ENCODE assay signal across 22 mouse cellular contexts in the genomic region with DNA sequence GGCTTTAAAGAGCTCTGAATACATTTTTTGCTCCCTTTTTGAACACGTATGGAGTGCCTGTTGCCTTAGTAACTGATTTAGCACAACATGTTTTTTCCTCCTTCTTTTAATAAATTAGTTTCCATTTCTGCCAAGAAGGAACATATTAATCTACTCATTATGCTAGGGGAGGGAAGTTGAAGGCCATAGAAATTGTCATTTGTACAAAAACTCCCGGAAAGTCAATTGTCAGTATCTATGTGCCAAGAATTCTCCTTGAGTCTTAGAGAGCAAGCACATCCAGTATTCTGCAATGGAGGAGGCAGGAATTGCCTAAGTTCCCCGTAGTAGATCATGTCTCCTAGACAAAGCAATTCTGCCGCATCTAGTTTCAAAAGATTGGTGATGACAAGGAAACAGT.
DNase-seq lines count a peak whose midpoint lies in the region; ATAC-seq and TF ChIP-seq lines count a peak whose summit lies in the region.
"Had no signal": no experiment of that assay in that cellular context is flagged by ENCODE, and none has a peak within 500 bp of the region (broad histone marks: within the 10 kb centered on the region; RNA-seq: fewer than 3 reads in every experiment).

No protein-coding gene starts in this region.

- 0 out of 2 replicates have a peak, but pooled peaks cover 2% of the 10 kb centered on the region for H3K4me1 ChIP-seq in forebrain, embryonic 14.5 days (ENCODE audit: control insufficient read depth, insufficient read depth, low read length)
- no peaks in the 10 kb centered on the region for H3K4me1 ChIP-seq in forebrain, embryonic 11.5 days (replicated peaks; ENCODE audit: control insufficient read depth, insufficient read depth, low read length)
- H3K4me1 ChIP-seq in forebrain, postnatal 0 days (ENCODE audit: insufficient read depth) = no peaks in the 10 kb centered on the region; the same call in 1 of the 2 replicates
- peaks cover 4% of the 10 kb centered on the region for H3K4me1 ChIP-seq in forebrain, embryonic 13.5 days
- H3K4me1 ChIP-seq in liver, postnatal 0 days (ENCODE audit: insufficient read depth) = no peaks in the 10 kb centered on the region
- no peaks in the 10 kb centered on the region for H3K4me1 ChIP-seq in liver, embryonic 11.5 days (replicated peaks; ENCODE audit: control insufficient read depth, insufficient read depth, low read length)

- no peak for TF ChIP-seq POLR2A in brain, embryonic 14.5 days (IDR thresholded peaks at IDR 0.05; ENCODE audit: borderline replicate concordance, extremely low read depth, insufficient read depth, insufficient read length, poor library complexity, severe bottlenecking)

- H3K4me2 ChIP-seq in forebrain, embryonic 14.5 days (ENCODE audit: low read length) = no peak overlapping the region
- H3K4me2 ChIP-seq in forebrain, embryonic 11.5 days (ENCODE audit: low read depth, low read length, severe bottlenecking) = no peak overlapping the region
- H3K4me2 ChIP-seq in forebrain, postnatal 0 days (ENCODE audit: low read depth) = no peak overlapping the region
- H3K4me2 ChIP-seq in forebrain, embryonic 13.5 days = no peak overlapping the region
- H3K4me2 ChIP-seq in liver, postnatal 0 days (ENCODE audit: low read depth, low read length) = no peak overlapping the region
- no peak overlapping the region for H3K4me2 ChIP-seq in liver, embryonic 11.5 days
- H3K4me2 ChIP-seq: heart, embryonic 12.5 days; heart, embryonic 15.5 days; hindbrain, embryonic 13.5 days had no signal

- H3K9ac ChIP-seq in forebrain, embryonic 14.5 days (ENCODE audit: low read length) = no peak overlapping the region
- H3K9ac ChIP-seq in forebrain, embryonic 11.5 days (ENCODE audit: low read length) = no peak overlapping the region
- no peak overlapping the region for H3K9ac ChIP-seq in forebrain, postnatal 0 days
- H3K9ac ChIP-seq in forebrain, embryonic 13.5 days = no peak overlapping the region
- no peak overlapping the region for H3K9ac ChIP-seq in liver, postnatal 0 days (replicated peaks)
- no peak overlapping the region for H3K9ac ChIP-seq in liver, embryonic 11.5 days (ENCODE audit: low read depth, low read length)
- H3K9ac ChIP-seq: heart, embryonic 12.5 days; heart, embryonic 15.5 days; hindbrain, embryonic 13.5 days had no signal

- H3K27ac ChIP-seq in forebrain, embryonic 14.5 days (ENCODE audit: low read depth, low read length) = no peak overlapping the region
- H3K27ac ChIP-seq in forebrain, embryonic 11.5 days (ENCODE audit: low read depth, low read length) = no peak overlapping the region
- no peak overlapping the region for H3K27ac ChIP-seq in forebrain, postnatal 0 days (ENCODE audit: low read depth, low read length)
- H3K27ac ChIP-seq in forebrain, embryonic 13.5 days = no peak overlapping the region
- H3K27ac ChIP-seq in liver, postnatal 0 days (ENCODE audit: low read depth) = no peak overlapping the region
- H3K27ac ChIP-seq in liver, embryonic 11.5 days (ENCODE audit: low read depth, low read length) = no peak overlapping the region
- H3K27ac ChIP-seq: heart, embryonic 15.5 days; hindbrain, embryonic 10.5 days; hindbrain, embryonic 13.5 days had no signal

- H3K4me3 ChIP-seq in forebrain, embryonic 14.5 days (ENCODE audit: low read depth, low read length) = no peak overlapping the region
- no peak overlapping the region for H3K4me3 ChIP-seq in forebrain, embryonic 11.5 days (ENCODE audit: low read depth, low read length)
- no peak overlapping the region for H3K4me3 ChIP-seq in forebrain, postnatal 0 days (ENCODE audit: low read depth, low read length)
- H3K4me3 ChIP-seq in forebrain, embryonic 13.5 days = no peak overlapping the region
- no peak overlapping the region for H3K4me3 ChIP-seq in liver, postnatal 0 days (ENCODE audit: low read depth, low read length)
- no peak overlapping the region for H3K4me3 ChIP-seq in liver, embryonic 11.5 days (ENCODE audit: low read depth, low read length)
- H3K4me3 ChIP-seq: heart, embryonic 12.5 days; heart, embryonic 15.5 days; hindbrain, embryonic 10.5 days; hindbrain, embryonic 13.5 days had no signal

- TF ChIP-seq CTCF in forebrain, postnatal 0 days (IDR thresholded peaks at IDR 0.05; ENCODE audit: low read depth) = no peak
- TF ChIP-seq CTCF in liver, postnatal 0 days (IDR thresholded peaks at IDR 0.05; ENCODE audit: low read depth) = no peak
- no peak for TF ChIP-seq CTCF in brain, embryonic 14.5 days (IDR thresholded peaks at IDR 0.05; ENCODE audit: borderline replicate concordance, extremely low read depth, insufficient read depth, insufficient read length)

- no peaks in the 10 kb centered on the region for H3K27me3 ChIP-seq in forebrain, embryonic 14.5 days (replicated peaks; ENCODE audit: control insufficient read depth, insufficient read depth, low read length)
- no peaks in the 10 kb centered on the region for H3K27me3 ChIP-seq in forebrain, embryonic 11.5 days (ENCODE audit: control insufficient read depth, insufficient read depth, low read length)
- no peaks in the 10 kb centered on the region for H3K27me3 ChIP-seq in forebrain, postnatal 0 days (ENCODE audit: insufficient read depth, low read length)
- no peaks in the 10 kb centered on the region for H3K27me3 ChIP-seq in forebrain, embryonic 13.5 days
- no peaks in the 10 kb centered on the region for H3K27me3 ChIP-seq in liver, postnatal 0 days (ENCODE audit: insufficient read depth, low read length)
- H3K27me3 ChIP-seq in liver, embryonic 11.5 days (replicated peaks; ENCODE audit: control insufficient read depth, insufficient read depth, low read length) = no peaks in the 10 kb centered on the region
- H3K27me3 ChIP-seq: heart, embryonic 12.5 days; heart, embryonic 15.5 days; hindbrain, embryonic 13.5 days had no signal

- H3K36me3 ChIP-seq in forebrain, embryonic 14.5 days (ENCODE audit: control insufficient read depth, insufficient read depth, low read length) = no peaks in the 10 kb centered on the region
- H3K36me3 ChIP-seq in forebrain, embryonic 11.5 days (ENCODE audit: control insufficient read depth, insufficient read depth, low read length) = no peaks in the 10 kb centered on the region
- no peaks in the 10 kb centered on the region for H3K36me3 ChIP-seq in forebrain, postnatal 0 days (ENCODE audit: insufficient read depth)
- H3K36me3 ChIP-seq in forebrain, embryonic 13.5 days (ENCODE audit: poor library complexity, severe bottlenecking) = no peaks in the 10 kb centered on the region
- no peaks in the 10 kb centered on the region for H3K36me3 ChIP-seq in liver, postnatal 0 days (replicated peaks; ENCODE audit: insufficient read depth, low read length)
- H3K36me3 ChIP-seq in liver, embryonic 11.5 days (ENCODE audit: control insufficient read depth, insufficient read depth, low read length) = no peaks in the 10 kb centered on the region
- H3K36me3 ChIP-seq: heart, embryonic 15.5 days; hindbrain, embryonic 10.5 days; hindbrain, embryonic 13.5 days had no signal

- DNase-seq in forebrain, embryonic 14.5 days (ENCODE audit: low spot score) = peak; percentile 24
- no peak for DNase-seq in forebrain, embryonic 11.5 days (ENCODE audit: low spot score)
- DNase-seq in forebrain, postnatal 0 days = peak; percentile 27
- DNase-seq in liver, postnatal 0 days = no peak
- no peak for DNase-seq in liver, embryonic 11.5 days (ENCODE audit: low spot score)
- peak; percentile 25 for DNase-seq in brain, embryonic 14.5 days (ENCODE audit: low read depth)
- DNase-seq: adrenal gland, adult 8-10 months; adrenal gland, postnatal 25 days; cerebellum, adult 18-20 months; cerebellum, adult 9-10 months; cerebellum, postnatal 14 days; gastrocnemius, postnatal 25 days; heart, adult 18-20 months; heart, postnatal 10 days; heart, postnatal 36 days had no signal

- ATAC-seq in forebrain, embryonic 14.5 days = no peak
- no peak for ATAC-seq in forebrain, embryonic 11.5 days (replicated peaks; ENCODE audit: low FRiP score)
- ATAC-seq in forebrain, postnatal 0 days = peak; percentile 25; the same call in 1 of the 2 replicates
- ATAC-seq in forebrain, embryonic 13.5 days = no peak
- peak; percentile 27; the same call in 1 of the 2 replicates for ATAC-seq in liver, postnatal 0 days
- no peak for ATAC-seq in liver, embryonic 11.5 days (replicated peaks; ENCODE audit: low FRiP score)
- ATAC-seq: activated CD4-positive, CD25-positive, alpha-beta regulatory T cell, adult 4 months; hindbrain, embryonic 16.5 days had no signal

- no peaks in the 10 kb centered on the region for H3K9me3 ChIP-seq in forebrain, embryonic 14.5 days (replicated peaks; ENCODE audit: control insufficient read depth, low read length)
- H3K9me3 ChIP-seq in forebrain, embryonic 11.5 days (ENCODE audit: control insufficient read depth, low read length) = no peaks in the 10 kb centered on the region
- H3K9me3 ChIP-seq in forebrain, postnatal 0 days (ENCODE audit: low read length) = no peaks in the 10 kb centered on the region
- H3K9me3 ChIP-seq in forebrain, embryonic 13.5 days (replicated peaks) = no peaks in the 10 kb centered on the region; the same call in 1 of the 2 replicates
- no peaks in the 10 kb centered on the region for H3K9me3 ChIP-seq in liver, postnatal 0 days (ENCODE audit: low read length)
- H3K9me3 ChIP-seq in liver, embryonic 11.5 days (ENCODE audit: control insufficient read depth, low read length) = no peaks in the 10 kb centered on the region
- H3K9me3 ChIP-seq: heart, embryonic 12.5 days; heart, embryonic 15.5 days; hindbrain, embryonic 10.5 days; hindbrain, embryonic 13.5 days had no signal

- WGBS in forebrain, embryonic 14.5 days = 79% methylated on average over 4 of the region's 4 CpGs
- WGBS in forebrain, embryonic 11.5 days = 87% methylated on average over 4 of the region's 4 CpGs
- WGBS in forebrain, postnatal 0 days = 52% methylated on average over 4 of the region's 4 CpGs
- 78% methylated on average over 4 of the region's 4 CpGs for WGBS in forebrain, embryonic 13.5 days
- 66% methylated on average over 4 of the region's 4 CpGs for WGBS in liver, postnatal 0 days (ENCODE audit: insufficient replicate concordance)
- 83% methylated on average over 4 of the region's 4 CpGs for WGBS in liver, embryonic 11.5 days

- no peak for TF ChIP-seq EP300 in liver, postnatal 0 days (IDR thresholded peaks at IDR 0.05; ENCODE audit: low read depth)

Comparison
In these comparisons a context has a peak if more than half of its experiments do, and no peak if none do; other contexts are left out.
1. ATAC-seq: peak in forebrain, postnatal 0 days (single experiment) and liver, postnatal 0 days (single experiment); none in forebrain, embryonic 14.5 days (single experiment), forebrain, embryonic 11.5 days (single experiment), forebrain, embryonic 13.5 days (single experiment) and liver, embryonic 11.5 days (single experiment).
2. DNase-seq: peak in forebrain, embryonic 14.5 days (single experiment), forebrain, postnatal 0 days (single experiment) and brain, embryonic 14.5 days (single experiment); none in forebrain, embryonic 11.5 days (single experiment), liver, postnatal 0 days (single experiment) and liver, embryonic 11.5 days (single experiment).